Mouse (Mus musculus) heart, postnatal 0 days (tissue): Measurements from ENCODE around the gene Mlh1.

Experiments
- CTCF ChIP-seq: IDR thresholded peaks from 2 replicates; pipeline ENCODE4 v1.5.1; 2016; ENCODE audit warnings: antibody characterized with exemption, control low read depth, low read depth
- EP300 ChIP-seq: IDR thresholded peaks from 2 replicates; pipeline ENCODE4 v1.6.1; 2016; ENCODE audit warnings: antibody characterized with exemption, low read depth

DNA sequence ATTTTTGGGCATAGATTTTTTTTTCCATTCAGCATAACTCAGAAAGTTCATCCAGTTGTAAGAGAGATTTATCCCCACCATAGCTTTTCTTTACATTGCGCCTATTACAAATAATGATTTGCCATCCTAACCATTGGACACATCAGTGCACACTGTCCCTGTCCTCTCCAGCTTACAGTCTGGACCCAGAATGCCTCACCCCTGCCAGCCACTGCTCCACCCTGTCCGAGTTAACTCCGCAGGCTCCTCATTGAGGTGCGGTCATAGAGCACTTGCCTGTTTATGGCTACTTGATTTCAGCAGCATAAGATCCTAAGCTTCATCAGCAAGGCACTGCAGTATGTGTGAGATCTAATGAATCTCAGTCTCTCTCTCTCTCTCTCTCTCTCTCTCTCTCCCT is 61.2 kb downstream of the Mlh1 start:
- TF ChIP-seq CTCF (no peak), EP300 (no peak)
